Mouse (Mus musculus) liver, postnatal 0 days (tissue): ENCODE measurements around the gene Apobec4.

ENCODE experiments used
- CTCF ChIP-seq: sonication (generic); IDR thresholded peaks from 2 replicates; pipeline ENCODE4 v1.5.1; 2016; ENCODE audit warnings: antibody characterized with exemption, low read depth
- EP300 ChIP-seq: IDR thresholded peaks from 2 replicates; pipeline ENCODE4 v1.6.1; 2016; ENCODE audit warnings: antibody characterized with exemption, low read depth, mild to moderate bottlenecking

DNA sequence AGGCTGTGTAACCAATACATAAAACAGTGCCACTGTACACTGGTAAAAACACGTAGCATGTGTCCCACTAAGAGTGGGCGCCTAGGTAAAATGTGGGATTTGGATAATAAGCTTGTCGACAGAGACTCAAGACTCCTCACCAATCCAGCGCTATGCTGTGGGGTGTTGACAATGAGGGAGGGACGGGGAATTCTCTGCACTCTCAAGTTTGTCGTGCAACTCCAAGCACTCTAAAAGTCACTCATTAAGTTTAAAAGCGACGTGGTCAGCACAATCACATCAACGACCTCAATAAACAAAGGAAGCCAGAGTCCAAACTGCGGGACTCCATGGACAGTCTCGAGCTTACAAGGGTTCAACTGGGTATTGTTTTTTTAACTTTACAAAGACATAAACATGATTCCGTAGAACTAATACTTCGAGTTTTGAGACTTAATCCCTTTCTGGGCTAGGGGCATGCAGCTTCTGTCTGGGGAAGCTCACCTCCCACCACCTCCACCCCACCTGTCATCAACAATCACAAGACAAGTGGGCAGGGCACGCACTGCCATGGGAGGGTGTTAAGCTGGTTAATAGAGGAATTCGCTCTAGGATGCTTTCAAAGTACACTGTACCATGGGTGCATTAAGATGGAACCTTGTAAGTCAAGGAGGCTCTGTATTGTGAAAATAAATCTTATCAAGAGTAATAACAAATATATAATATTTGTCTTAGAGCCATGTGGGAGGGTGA, 7.1 kb upstream of the Apobec4 start:
- TF ChIP-seq CTCF (no peak), EP300 (no peak)
